Mouse (Mus musculus) heart, embryonic 12.5 days (tissue): ENCODE data around the gene Efhb. TPM values are rescaled to one million over a fixed set of nuclear protein-coding genes. Genes with fewer than 3 reads are reported as not detected.

Experiments used
- polyA plus RNA-seq: library from polyadenylated mRNA; unstranded; fragments of >200 nt; fragmentation: Nextera tagmentation; extraction: Ambion mirVana; gene quantifications from 2 replicates; pipeline ENCODE4 v1.2.1, GENCODE M21; 2016

The Efhb gene
- polyA plus RNA-seq, 1 experiment from 2014 or later: 0.42 TPM

Other genes starting within 250 kb of the Efhb start
- gene Rab5a, start 15.9 kb upstream of the Efhb start, polyA plus RNA-seq: 90.9 and 99.0 TPM in 2 replicates
- gene Pp2d1, start 76.1 kb upstream of the Efhb start, polyA plus RNA-seq: 0.19 and 0.23 TPM in 2 replicates
- gene Kat2b, start 103.5 kb upstream of the Efhb start, polyA plus RNA-seq: 9.9 and 14.0 TPM in 2 replicates
- 26.5 and 26.8 TPM in 2 replicates for gene Sgo1, start 226.0 kb upstream of the Efhb start, polyA plus RNA-seq